Mouse (Mus musculus): ENCODE results near the gene Gm11077. TPM values are rescaled to one million over a fixed set of nuclear protein-coding genes. Genes with fewer than 3 reads are reported as not detected.

Gm11077 gene
- polyA plus RNA-seq (2015; fragmentation: Nextera tagmentation; extraction: Ambion mirVana) = not detected in 2 replicates

DNA sequence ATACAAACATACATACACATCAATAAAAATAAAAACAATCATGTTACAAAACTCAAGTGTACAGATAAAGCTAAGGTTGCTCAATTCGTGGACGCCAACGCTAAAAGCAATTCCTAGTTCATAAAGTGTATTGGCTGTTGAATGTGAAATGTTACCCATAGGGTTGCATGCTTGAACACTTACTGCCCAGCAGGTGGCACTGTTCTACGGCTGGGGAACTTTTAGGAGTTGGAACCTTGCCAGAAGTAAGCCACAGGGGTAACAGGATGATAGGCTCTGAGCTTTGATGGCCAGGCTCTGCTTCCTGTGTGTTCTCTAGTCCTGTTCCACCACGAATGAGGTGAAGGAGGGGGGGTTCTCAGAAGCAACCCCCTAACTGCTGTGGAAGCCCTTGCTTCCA is at the start of gene Gm11077:
Gene Gm11077, plus strand, starts transcription at position 13 of the 400 bp plus-strand sequence.
- H3K27ac ChIP-seq (ENCODE audit: low read length) = no peak within 1 kb of the TSS
- H3K4me3 ChIP-seq (ENCODE audit: low read depth, low read length) = no peak within 1 kb of the TSS
- no peak within 1 kb of the TSS for H3K4me2 ChIP-seq (replicated peaks; ENCODE audit: low read depth, low read length)
- H3K9ac ChIP-seq (replicated peaks; ENCODE audit: low read depth) = no peak within 1 kb of the TSS
- ATAC-seq (no peak), DNase-seq (ENCODE audit: low spot score) (no peak)
- no peaks in the 10 kb centered on the region for H3K9me3 ChIP-seq (ENCODE audit: low read length)
- no peaks in the 10 kb centered on the region for H3K27me3 ChIP-seq (replicated peaks; ENCODE audit: insufficient read depth, low read length)
- WGBS = 88% methylated on average over 5 of the region's 5 CpGs
- TF ChIP-seq EP300 (IDR thresholded peaks at IDR 0.05) (no peak), CTCF (IDR thresholded peaks at IDR 0.05) (peak; percentile 31; the same call in 1 of the 2 replicates)
- H3K4me1 ChIP-seq (ENCODE audit: insufficient read depth, low read depth, low read length) = 0 out of 2 replicates have a peak, but pooled peaks cover 5% of the 10 kb centered on the region
- H3K36me3 ChIP-seq (ENCODE audit: insufficient read depth, low read length) = no peaks in the 10 kb centered on the region

DNA sequence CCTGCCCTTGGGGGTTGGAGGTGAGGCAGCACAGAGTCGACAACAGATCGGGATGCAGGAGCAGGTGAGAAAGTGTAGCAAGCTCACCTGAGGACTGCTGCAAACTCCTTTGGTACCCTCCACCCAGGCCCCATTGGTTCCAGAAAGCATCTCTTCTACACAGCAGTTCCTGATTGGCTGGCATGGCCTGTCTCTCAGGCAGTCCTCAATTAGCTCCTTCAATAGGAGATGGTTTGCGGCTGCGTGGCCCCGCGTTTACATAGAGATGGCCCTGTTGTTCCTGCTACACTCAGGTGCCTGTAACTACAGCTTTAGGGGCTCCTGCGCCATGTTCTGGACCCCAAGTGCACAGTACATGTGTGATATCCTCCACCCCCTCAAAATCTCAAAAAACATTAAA is 48.4 kb upstream of the Gm11077 start:
- ATAC-seq = no peak
- TF ChIP-seq CTCF (IDR thresholded peaks at IDR 0.05) (no peak), EP300 (IDR thresholded peaks at IDR 0.05) (no peak)
- 67% methylated on average over 7 of the region's 7 CpGs for WGBS

DNA sequence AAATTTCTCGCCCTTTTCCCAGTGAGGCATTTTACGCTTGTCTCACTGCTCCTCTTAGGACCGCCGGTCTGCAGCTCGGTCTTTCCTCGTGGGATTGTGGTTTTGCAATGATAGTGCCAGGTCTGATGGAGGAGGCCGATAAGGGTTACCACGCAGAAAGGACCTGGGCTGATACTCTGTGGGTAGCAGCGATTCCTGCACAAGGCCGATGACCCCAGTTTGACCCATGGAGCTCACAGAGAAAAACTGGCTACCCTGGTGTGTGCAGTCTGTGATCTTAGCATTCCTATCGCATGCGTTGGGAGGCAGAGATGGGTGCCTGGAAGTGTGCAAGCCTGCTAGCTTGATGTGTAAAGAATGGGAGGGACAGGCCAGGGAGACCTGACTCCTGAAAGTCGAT is 46.3 kb upstream of the Gm11077 start:
- Histone ChIP-seq H3K4me3 (ENCODE audit: low read depth, low read length) (no peak overlapping the region), H3K9ac (replicated peaks; ENCODE audit: low read depth) (no peak overlapping the region), H3K27me3 (replicated peaks; ENCODE audit: insufficient read depth, low read length) (no peaks in the 10 kb centered on the region), H3K27ac (ENCODE audit: low read length) (no peak overlapping the region), H3K4me2 (replicated peaks; ENCODE audit: low read depth, low read length) (no peak overlapping the region), H3K9me3 (ENCODE audit: low read length) (no peaks in the 10 kb centered on the region), H3K4me1 (ENCODE audit: insufficient read depth, low read depth, low read length) (no peaks in the 10 kb centered on the region), H3K36me3 (ENCODE audit: insufficient read depth, low read length) (no peaks in the 10 kb centered on the region)
- no peak for TF ChIP-seq EP300 (IDR thresholded peaks at IDR 0.05)
- TF ChIP-seq CTCF (IDR thresholded peaks at IDR 0.05) = no peak
- ATAC-seq (peak; percentile 12; the same call in 1 of the 2 replicates), DNase-seq (ENCODE audit: low spot score) (no peak)
- 35% methylated on average over 13 of the region's 13 CpGs for WGBS

More for the DNA sequence above, 48.4 kb upstream of the Gm11077 start:
- Histone ChIP-seq H3K27me3 (replicated peaks; ENCODE audit: insufficient read depth, low read length) (no peaks in the 10 kb centered on the region), H3K9me3 (ENCODE audit: low read length) (no peaks in the 10 kb centered on the region), H3K9ac (replicated peaks; ENCODE audit: low read depth) (no peak overlapping the region), H3K4me1 (ENCODE audit: insufficient read depth, low read depth, low read length) (no peaks in the 10 kb centered on the region), H3K4me3 (ENCODE audit: low read depth, low read length) (no peak overlapping the region), H3K36me3 (ENCODE audit: insufficient read depth, low read length) (no peaks in the 10 kb centered on the region), H3K27ac (ENCODE audit: low read length) (no peak overlapping the region), H3K4me2 (replicated peaks; ENCODE audit: low read depth, low read length) (no peak overlapping the region)
- DNase-seq (ENCODE audit: low spot score) = no peak

DNA sequence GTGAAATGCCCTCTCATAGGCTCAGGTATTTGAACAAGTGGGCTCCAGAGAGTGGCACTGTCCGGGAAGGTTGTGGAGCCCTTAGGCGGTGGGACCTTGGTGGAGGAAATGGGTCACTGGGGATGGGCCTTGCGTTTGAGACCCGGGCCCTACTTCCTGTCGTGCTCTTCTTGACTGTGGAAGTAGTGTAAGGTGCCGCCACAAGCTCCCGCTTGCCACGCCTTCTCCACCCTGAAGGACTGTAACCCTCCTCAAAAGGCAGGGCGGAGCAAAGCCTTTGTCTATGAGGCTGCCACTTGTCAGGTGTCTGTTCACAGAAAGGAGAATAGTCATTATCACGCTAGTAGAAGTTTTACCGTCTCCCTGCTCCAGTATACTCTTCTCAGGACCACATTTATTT is 44.7 kb upstream of the Gm11077 start:
- Histone ChIP-seq H3K27me3 (replicated peaks; ENCODE audit: insufficient read depth, low read length) (no peaks in the 10 kb centered on the region), H3K4me3 (ENCODE audit: low read depth, low read length) (no peak overlapping the region), H3K9me3 (ENCODE audit: low read length) (no peaks in the 10 kb centered on the region), H3K4me1 (ENCODE audit: insufficient read depth, low read depth, low read length) (no peaks in the 10 kb centered on the region), H3K36me3 (ENCODE audit: insufficient read depth, low read length) (no peaks in the 10 kb centered on the region), H3K4me2 (replicated peaks; ENCODE audit: low read depth, low read length) (no peak overlapping the region), H3K27ac (ENCODE audit: low read length) (no peak overlapping the region), H3K9ac (replicated peaks; ENCODE audit: low read depth) (no peak overlapping the region)
- no peak for TF ChIP-seq CTCF (IDR thresholded peaks at IDR 0.05)
- no peak for TF ChIP-seq EP300 (IDR thresholded peaks at IDR 0.05)
- no peak for ATAC-seq
- no peak for DNase-seq (ENCODE audit: low spot score)
- 84% methylated on average over 11 of the region's 11 CpGs for WGBS

DNA sequence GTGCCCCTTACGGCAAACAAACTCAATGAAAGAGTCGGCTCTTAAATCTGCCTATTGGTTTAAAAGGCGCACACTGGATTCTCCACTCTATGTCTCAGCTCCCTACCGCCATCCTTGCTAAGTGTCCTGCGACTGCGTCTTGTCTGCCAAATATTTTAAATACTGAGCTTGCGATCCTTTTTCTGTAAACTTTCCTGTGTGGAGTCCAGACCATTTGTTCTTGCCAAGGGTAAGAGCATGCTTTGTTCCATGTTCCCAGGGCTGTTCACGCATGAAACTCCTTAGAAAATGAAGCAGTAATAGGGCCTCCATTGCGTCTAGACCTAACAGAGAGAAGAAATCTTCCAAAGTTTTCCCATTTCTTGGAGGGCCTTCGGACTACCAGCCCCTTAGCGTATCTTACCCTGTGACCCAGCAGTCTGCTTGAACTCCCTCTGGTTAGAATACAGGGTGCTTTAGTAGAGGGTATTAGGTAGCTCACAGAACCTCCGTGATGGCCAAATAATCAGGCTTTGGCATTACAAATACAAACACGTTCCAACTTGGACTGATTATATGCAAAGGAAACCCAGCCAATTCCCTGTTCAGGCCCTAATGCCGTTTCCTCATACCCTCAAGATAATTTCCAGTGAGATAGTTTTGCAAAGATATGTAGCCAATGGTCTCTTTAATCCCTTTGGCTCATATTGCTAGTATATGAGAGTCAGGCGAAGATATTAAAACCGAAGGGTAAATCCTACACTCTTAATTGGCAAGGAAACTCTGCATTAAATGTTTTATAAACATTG is 39.3 kb upstream of the Gm11077 start:
- no peaks in the 10 kb centered on the region for H3K4me1 ChIP-seq (ENCODE audit: insufficient read depth, low read depth, low read length)
- H3K9ac ChIP-seq (replicated peaks; ENCODE audit: low read depth) = no peak overlapping the region
- H3K4me2 ChIP-seq (replicated peaks; ENCODE audit: low read depth, low read length) = no peak overlapping the region
- WGBS = 56% methylated on average over 16 of the region's 16 CpGs
- no peaks in the 10 kb centered on the region for H3K9me3 ChIP-seq (ENCODE audit: low read length)
- peak; percentile 57 for DNase-seq (ENCODE audit: low spot score)
- no peak; the same call in 1 of the 2 replicates for ATAC-seq
- H3K27ac ChIP-seq (ENCODE audit: low read length) = no peak overlapping the region
- no peaks in the 10 kb centered on the region for H3K36me3 ChIP-seq (ENCODE audit: insufficient read depth, low read length)
- no peak for TF ChIP-seq CTCF (IDR thresholded peaks at IDR 0.05)
- no peak for TF ChIP-seq EP300 (IDR thresholded peaks at IDR 0.05)
- H3K4me3 ChIP-seq (ENCODE audit: low read depth, low read length) = no peak overlapping the region
- H3K27me3 ChIP-seq (replicated peaks; ENCODE audit: insufficient read depth, low read length) = no peaks in the 10 kb centered on the region

DNA sequence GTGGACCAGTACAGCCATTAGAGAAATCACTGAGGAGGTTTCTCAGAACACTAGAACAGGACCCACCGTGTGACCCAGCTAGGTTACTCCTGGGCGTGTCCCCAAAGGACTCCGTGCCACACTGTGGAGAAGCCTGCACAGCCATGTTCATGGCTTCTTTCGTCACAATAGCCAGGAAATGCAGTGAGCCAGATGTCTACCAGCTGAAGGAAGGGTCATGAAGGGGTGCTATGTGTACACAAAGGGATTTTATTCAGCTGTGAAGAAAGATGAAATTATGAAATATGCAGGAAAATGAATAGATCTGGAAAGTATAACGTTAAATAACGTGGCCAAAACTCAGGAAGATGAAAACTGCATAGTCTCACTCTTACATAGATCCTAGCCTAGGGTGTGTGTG is 36.9 kb upstream of the Gm11077 start:
- peak; percentile 82 for ATAC-seq
- TF ChIP-seq CTCF (IDR thresholded peaks at IDR 0.05) = no peak
- TF ChIP-seq EP300 (IDR thresholded peaks at IDR 0.05) = no peak

More for the DNA sequence above, 36.9 kb upstream of the Gm11077 start:
- no peak overlapping the region for H3K4me2 ChIP-seq (replicated peaks; ENCODE audit: low read depth, low read length)
- WGBS = 67% methylated on average over 6 of the region's 6 CpGs
- H3K27ac ChIP-seq (ENCODE audit: low read length) = no peak overlapping the region
- H3K9ac ChIP-seq (replicated peaks; ENCODE audit: low read depth) = no peak overlapping the region
- no peaks in the 10 kb centered on the region for H3K4me1 ChIP-seq (ENCODE audit: insufficient read depth, low read depth, low read length)
- no peaks in the 10 kb centered on the region for H3K9me3 ChIP-seq (ENCODE audit: low read length)
- no peaks in the 10 kb centered on the region for H3K36me3 ChIP-seq (ENCODE audit: insufficient read depth, low read length)
- H3K27me3 ChIP-seq (replicated peaks; ENCODE audit: insufficient read depth, low read length) = no peaks in the 10 kb centered on the region
- DNase-seq (ENCODE audit: low spot score) = peak; percentile 64
- H3K4me3 ChIP-seq (ENCODE audit: low read depth, low read length) = no peak overlapping the region

All from lung, postnatal 0 days (tissue).